Mouse (Mus musculus) heart, adult 2 months (tissue): ENCODE results near the gene Ankrd61. TPM values are rescaled to one million over a fixed set of nuclear protein-coding genes. Genes with fewer than 3 reads are reported as not detected.

Experiments
- DNase-seq, 2 experiments: peaks; one replicate each; pipeline ENCODE4 v3.0.0; 2021
- H3K27ac ChIP-seq: fragments of 200-600 bp; 2 replicates; pipeline ENCODE4 v1.8.1; 2022
- H3K27me3 ChIP-seq: fragments of 200-500 bp; 2 replicates; pipeline ENCODE4 v1.6.1; 2012; ENCODE audit warnings: mild to moderate bottlenecking, low read length, inconsistent platforms, mixed read lengths; ENCODE audit not compliant: control insufficient read depth, insufficient read depth
- H3K36me3 ChIP-seq: fragments of 200-500 bp; 2 replicates; pipeline ENCODE4 v1.6.1; 2012; ENCODE audit warnings: low read length, inconsistent platforms; ENCODE audit not compliant: control insufficient read depth, insufficient read depth
- H3K4me1 ChIP-seq: fragments of 200-500 bp; 2 replicates; pipeline ENCODE4 v1.6.1; 2011; ENCODE audit warnings: low read length; ENCODE audit not compliant: control insufficient read depth, insufficient read depth
- H3K4me3 ChIP-seq: fragments of 200-600 bp; 2 replicates; pipeline ENCODE4 v1.8.1; 2022
- H3K79me2 ChIP-seq: fragments of 200-500 bp; replicated peaks from 2 replicates; pipeline ENCODE4 v1.6.1; 2012; ENCODE audit warnings: mild to moderate bottlenecking, inconsistent platforms, low read length, moderate library complexity, mixed read lengths; ENCODE audit not compliant: control insufficient read depth, insufficient read depth
- H3K9ac ChIP-seq: fragments of 200-500 bp; 2 replicates; pipeline ENCODE4 v1.6.1; 2012; ENCODE audit warnings: low read depth, mild to moderate bottlenecking, control low read depth, inconsistent platforms, low read length, mixed read lengths
- CTCF ChIP-seq: fragments of 200-600 bp; IDR thresholded peaks from 2 replicates; pipeline ENCODE4 v1.8.1; 2022; ENCODE audit warnings: antibody characterized with exemption, mild to moderate bottlenecking, moderate library complexity
- EP300 ChIP-seq: fragments of 200-500 bp; IDR thresholded peaks from 2 replicates; pipeline ENCODE4 v1.6.1; 2011; ENCODE audit warnings: low read depth, low read length, control low read depth; ENCODE audit not compliant: insufficient read depth
- POLR2A ChIP-seq: fragments of 200-500 bp; IDR thresholded peaks from 2 replicates; pipeline ENCODE4 v1.6.1; 2011; ENCODE audit warnings: mild to moderate bottlenecking, low read depth, low read length, control low read depth; ENCODE audit not compliant: insufficient read depth
- WGBS: fragments of 180-500 bp; shearing (Covaris S2); methylation state at CpG from one replicate; pipeline ENCODE4 v1.1.7; 2018; 5-methylcytosine and 5-hydroxymethylcytosine counted together
- intact Hi-C: fragments of 180-260 bp; cut with DNase I; formaldehyde crosslinking; loops from one replicate; pipeline ENCODE4 v1.15.1; 2025
- polyA plus RNA-seq: library from polyadenylated mRNA; depleted of rRNA; stranded (reverse); fragments of >200 nt; gene quantifications from 2 replicates; pipeline ENCODE4 v1.2.3, GENCODE M21; 2012
- total RNA-seq, 2 experiments: library from RNA; stranded (reverse); gene quantifications; 2 replicates each; pipeline ENCODE4 v1.2.3; 2021

Gene Ankrd61
- total and polyA plus RNA-seq, 3 experiments, result 0.10 TPM; not detected in 2

- Histone ChIP-seq H3K79me2 (no peaks in the 10 kb centered on the region), H3K27ac (no peak within 1 kb of the TSS), H3K4me1 (no peaks in the 10 kb centered on the region), H3K27me3 (no peaks in the 10 kb centered on the region), H3K9ac (no peak within 1 kb of the TSS), H3K36me3 (no peaks in the 10 kb centered on the region), H3K4me3 (no peak within 1 kb of the TSS)
- intact Hi-C loops, result no loop called here
- WGBS, result 29% methylated on average over 8 of the region's 8 CpGs
- TF ChIP-seq CTCF (no peak), POLR2A (no peak), EP300 (no peak)
- DNase-seq, result no peak
Measured at GRCm38 (mm10) chr5:143932831-143933230, 35.3 kb upstream of the Ankrd61 start, which contains the start of gene Rsph10b. Gene Rsph10b (plus strand): TSS chr5:143933035.

GRCm38 (mm10) chr5:143931863-143932580 lies 34.5 kb upstream of the Ankrd61 start:
- TF ChIP-seq POLR2A, result no peak
- no peak for TF ChIP-seq EP300
- TF ChIP-seq CTCF, result no peak
- no peak for DNase-seq
- no peaks in the 10 kb centered on the region for H3K36me3 ChIP-seq
- H3K27ac ChIP-seq, result no peak overlapping the region
- intact Hi-C loops, result no loop called here
- WGBS, result 83% methylated on average over 6 of the region's 6 CpGs
- no peaks in the 10 kb centered on the region for H3K79me2 ChIP-seq
- no peaks in the 10 kb centered on the region for H3K27me3 ChIP-seq
- H3K9ac ChIP-seq, result no peak overlapping the region
- H3K4me3 ChIP-seq, result no peak overlapping the region
- no peaks in the 10 kb centered on the region for H3K4me1 ChIP-seq

- H3K4me1 ChIP-seq, result no peaks in the 10 kb centered on the region
- no peak overlapping the region for H3K27ac ChIP-seq
- DNase-seq, result no peak
- no peaks in the 10 kb centered on the region; the same call in 1 of the 2 replicates for H3K36me3 ChIP-seq
- no peak overlapping the region for H3K4me3 ChIP-seq
- no peak for TF ChIP-seq EP300
- TF ChIP-seq POLR2A, result no peak
- TF ChIP-seq CTCF, result no peak
- 92% methylated on average over 12 of the region's 12 CpGs for WGBS
- no peak overlapping the region for H3K9ac ChIP-seq
- no peaks in the 10 kb centered on the region for H3K79me2 ChIP-seq
- no peaks in the 10 kb centered on the region for H3K27me3 ChIP-seq
- intact Hi-C loops, result no loop called here
Measured at GRCm38 (mm10) chr5:143930656-143931055, 33.2 kb upstream of the Ankrd61 start.

GRCm38 (mm10) chr5:143929291-143929690 lies 31.8 kb upstream of the Ankrd61 start:
- no peaks in the 10 kb centered on the region for H3K27me3 ChIP-seq
- H3K27ac ChIP-seq, result no peak overlapping the region

GRCm38 (mm10) chr5:143927875-143928274 lies 30.4 kb upstream of the Ankrd61 start, which contains the start of gene Gm42421:
Gene Gm42421 (plus strand): TSS chr5:143928175.
- Histone ChIP-seq H3K79me2 (no peaks in the 10 kb centered on the region), H3K27me3 (no peaks in the 10 kb centered on the region), H3K36me3 (no peaks in the 10 kb centered on the region; the same call in 1 of the 2 replicates), H3K9ac (no peak within 1 kb of the TSS), H3K4me3 (no peak within 1 kb of the TSS), H3K4me1 (no peaks in the 10 kb centered on the region), H3K27ac (no peak within 1 kb of the TSS)
- 95% methylated on average over 8 of the region's 8 CpGs for WGBS
- intact Hi-C loops, result no loop called here
- TF ChIP-seq EP300, result no peak
- no peak for DNase-seq

More at GRCm38 (mm10) chr5:143929291-143929690, 31.8 kb upstream of the Ankrd61 start:
- no peak for TF ChIP-seq POLR2A
- TF ChIP-seq CTCF, result no peak
- TF ChIP-seq EP300, result no peak
- intact Hi-C loops, result no loop called here
- no peak for DNase-seq
- H3K4me3 ChIP-seq, result no peak overlapping the region
- no peaks in the 10 kb centered on the region; the same call in 1 of the 2 replicates for H3K36me3 ChIP-seq
- WGBS, result 93% methylated on average over 4 of the region's 4 CpGs
- no peaks in the 10 kb centered on the region for H3K79me2 ChIP-seq
- H3K9ac ChIP-seq, result no peak overlapping the region
- no peaks in the 10 kb centered on the region for H3K4me1 ChIP-seq

GRCm38 (mm10) chr5:143924781-143925452 lies 27.4 kb upstream of the Ankrd61 start:
- WGBS, result 77% methylated on average over 6 of the region's 6 CpGs
- intact Hi-C loops, result no loop called here
- TF ChIP-seq POLR2A (no peak), CTCF (no peak), EP300 (no peak)

More at GRCm38 (mm10) chr5:143924781-143925452, 27.4 kb upstream of the Ankrd61 start:
- Histone ChIP-seq H3K79me2 (no peaks in the 10 kb centered on the region), H3K9ac (no peak overlapping the region), H3K36me3 (no peaks in the 10 kb centered on the region; the same call in 1 of the 2 replicates), H3K27ac (no peak overlapping the region), H3K27me3 (no peaks in the 10 kb centered on the region), H3K4me3 (no peak overlapping the region), H3K4me1 (no peaks in the 10 kb centered on the region)
- DNase-seq, result no peak
